Mouse (Mus musculus): ENCODE results near the gene Epha6.

DNA sequence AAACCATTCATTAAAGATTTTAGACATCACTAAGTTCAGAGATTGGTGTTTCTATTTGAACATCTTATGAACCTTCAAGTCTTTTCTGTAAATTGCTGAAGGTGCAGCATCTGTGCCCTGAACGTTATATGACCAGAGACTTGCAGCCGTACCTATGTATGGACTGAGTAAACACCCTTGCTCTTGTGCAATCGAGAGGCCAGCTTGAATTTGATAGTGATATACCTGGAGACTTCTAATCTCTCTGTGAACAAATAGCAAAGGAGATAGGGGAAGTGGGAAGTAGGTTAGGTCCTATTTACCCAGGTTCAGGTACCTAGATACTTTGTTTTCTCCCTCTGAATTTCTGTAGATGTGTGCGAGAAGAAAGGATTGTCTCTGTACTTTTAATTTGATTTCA, 854.4 kb downstream of the Epha6 start:
- TF ChIP-seq CTCF (IDR thresholded peaks at IDR 0.05) (no peak), EP300 (IDR thresholded peaks at IDR 0.05) (no peak)

Data from lung, postnatal 0 days (tissue).